Mouse (Mus musculus) intestine, embryonic 14.5 days (tissue): ENCODE results near the gene Tjp2. TPM values are rescaled to one million over a fixed set of nuclear protein-coding genes. Genes with fewer than 3 reads are reported as not detected.
A peak's percentile ranks its signal among the peaks of the same experiment; 100 is the strongest.
"Not testable (repeated sequence)": the region's sequence is repeated elsewhere in the genome, so short reads cannot be mapped to it uniquely, and the experiment has no call there.

Source experiments
- ATAC-seq: fragments of 200-750 bp; cut with Nextera tagmentation; replicated peaks from 2 replicates; pipeline ENCODE4 v1.8.0; 2017; ENCODE audit warnings: low read depth, moderate number of reproducible peaks, moderate TSS enrichment, moderate library complexity; ENCODE audit not compliant: low FRiP score, low TSS enrichment
- DNase-seq: peaks from one replicate; pipeline ENCODE4 v3.0.0-alpha.2; 2018; ENCODE audit warnings: low spot score
- H3K27ac ChIP-seq: fragments of 300-500 bp; sonication (generic); 2 replicates; pipeline ENCODE4 v1.5.1; 2014; ENCODE audit warnings: low read depth, mild to moderate bottlenecking, control low read depth
- H3K27me3 ChIP-seq: fragments of 300-500 bp; sonication (generic); replicated peaks from 2 replicates; pipeline ENCODE4 v1.6.1; 2014; ENCODE audit warnings: low read length, control low read depth; ENCODE audit not compliant: control insufficient read depth, insufficient read depth
- H3K36me3 ChIP-seq: fragments of 300-500 bp; sonication (generic); 2 replicates; pipeline ENCODE4 v1.6.1; 2014; ENCODE audit warnings: low read length, control low read depth; ENCODE audit not compliant: control insufficient read depth, insufficient read depth
- H3K4me1 ChIP-seq: fragments of 300-500 bp; sonication (generic); replicated peaks from 2 replicates; pipeline ENCODE4 v1.6.1; 2014; ENCODE audit warnings: low read length, control low read depth, mixed read lengths; ENCODE audit not compliant: control insufficient read depth, insufficient read depth
- H3K4me2 ChIP-seq: fragments of 300-500 bp; sonication (generic); 2 replicates; pipeline ENCODE4 v1.6.1; 2014; ENCODE audit warnings: low read length
- H3K4me3 ChIP-seq: fragments of 300-500 bp; sonication (generic); 2 replicates; pipeline ENCODE4 v1.5.1; 2014; ENCODE audit warnings: low read depth, low read length, control low read depth, mixed read lengths
- H3K9ac ChIP-seq: fragments of 300-500 bp; sonication (generic); 2 replicates; pipeline ENCODE4 v1.6.1; 2014; ENCODE audit warnings: mild to moderate bottlenecking, low read length
- H3K9me3 ChIP-seq: fragments of 300-500 bp; sonication (generic); 2 replicates; pipeline ENCODE4 v1.6.1; 2016; ENCODE audit warnings: low read length, control low read depth; ENCODE audit not compliant: control insufficient read depth
- WGBS: fragments of 180-500 bp; shearing (Covaris S2); extraction: QIAGEN DNeasy Blood & Tissue Kit; methylation state at CpG from one replicate; pipeline ENCODE4 v1.1.7; 2014; 5-methylcytosine and 5-hydroxymethylcytosine counted together
- polyA plus RNA-seq: library from polyadenylated mRNA; unstranded; fragments of >200 nt; fragmentation: Nextera tagmentation; extraction: Ambion mirVana; gene quantifications from 2 replicates; pipeline ENCODE4 v1.2.1, GENCODE M21; 2014

Gene Tjp2
- polyA plus RNA-seq, 1 experiment from 2014 or later = 41.9 TPM

- DNase-seq, H3K4me3 ChIP-seq, H3K27ac ChIP-seq, H3K27me3 ChIP-seq, H3K9ac ChIP-seq, H3K4me2 ChIP-seq, H3K9me3 ChIP-seq, ATAC-seq, H3K4me1 ChIP-seq: not testable (repeated sequence)
- peaks cover 24% of the 10 kb centered on the region for H3K36me3 ChIP-seq
- WGBS = 66% methylated on average over 8 of the region's 8 CpGs
Observed at GRCm38 (mm10) chr19:24092060-24092459, 132.8 kb downstream of the Tjp2 start.

DNA sequence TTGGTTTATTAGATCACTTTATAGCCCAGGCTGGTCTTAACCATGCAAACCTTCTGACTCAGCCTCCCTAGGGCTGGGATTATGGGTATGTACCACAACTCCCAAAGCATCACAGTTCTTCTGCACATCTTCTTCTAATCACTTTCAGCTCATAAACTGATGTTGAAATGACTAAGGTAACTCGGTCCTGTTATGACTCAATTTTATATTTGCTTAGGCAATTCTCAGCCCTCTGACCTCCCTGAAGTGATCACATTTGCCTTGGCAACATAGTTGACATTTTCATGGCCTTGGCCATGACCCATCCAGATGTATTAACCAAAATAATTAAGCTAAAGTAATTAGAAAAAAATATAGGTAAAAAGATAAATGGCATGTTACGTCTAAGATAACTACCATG, 134.5 kb downstream of the Tjp2 start:
- H3K9ac ChIP-seq = no peak overlapping the region
- no peaks in the 10 kb centered on the region for H3K9me3 ChIP-seq
- H3K27ac ChIP-seq = no peak overlapping the region
- 74% methylated on average over 2 of the region's 2 CpGs for WGBS
- no peak overlapping the region for H3K4me2 ChIP-seq
- ATAC-seq (no peak), DNase-seq (no peak)
- H3K4me3 ChIP-seq = no peak overlapping the region
- no peaks in the 10 kb centered on the region for H3K4me1 ChIP-seq
- H3K27me3 ChIP-seq = no peaks in the 10 kb centered on the region
- peaks cover 11% of the 10 kb centered on the region for H3K36me3 ChIP-seq

GRCm38 (mm10) chr19:24085306-24085705, 139.5 kb downstream of the Tjp2 start:
- no peak for ATAC-seq
- Histone ChIP-seq H3K4me1 (no peaks in the 10 kb centered on the region), H3K9ac (no peak overlapping the region), H3K4me3 (no peak overlapping the region), H3K27me3 (no peaks in the 10 kb centered on the region), H3K4me2 (no peak overlapping the region), H3K9me3 (no peaks in the 10 kb centered on the region), H3K27ac (no peak overlapping the region), H3K36me3 (no peaks in the 10 kb centered on the region)
- WGBS = 89% methylated on average over 2 of the region's 2 CpGs
- no peak for DNase-seq

GRCm38 (mm10) chr19:24080417-24081080, 144.3 kb downstream of the Tjp2 start:
- H3K36me3 ChIP-seq = no peaks in the 10 kb centered on the region
- no peak for ATAC-seq
- WGBS = 27% methylated on average over 8 of the region's 8 CpGs
- H3K4me1 ChIP-seq = no peaks in the 10 kb centered on the region
- H3K27me3 ChIP-seq = no peaks in the 10 kb centered on the region
- no peak overlapping the region for H3K27ac ChIP-seq
- no peak overlapping the region for H3K9ac ChIP-seq
- no peak overlapping the region for H3K4me2 ChIP-seq
- no peaks in the 10 kb centered on the region for H3K9me3 ChIP-seq
- no peak overlapping the region for H3K4me3 ChIP-seq
- no peak for DNase-seq

- no peaks in the 10 kb centered on the region for H3K9me3 ChIP-seq
- no peaks in the 10 kb centered on the region for H3K27me3 ChIP-seq
- no peaks in the 10 kb centered on the region for H3K4me1 ChIP-seq
- H3K36me3 ChIP-seq = no peaks in the 10 kb centered on the region
- H3K4me2 ChIP-seq = no peak overlapping the region
- no peak overlapping the region for H3K9ac ChIP-seq
- H3K4me3 ChIP-seq = no peak overlapping the region
- DNase-seq (no peak), ATAC-seq (no peak)
- WGBS = 97% methylated on average over 3 of the region's 3 CpGs
- H3K27ac ChIP-seq = no peak overlapping the region
Observed at GRCm38 (mm10) chr19:24077658-24078057, 147.2 kb downstream of the Tjp2 start.

DNA sequence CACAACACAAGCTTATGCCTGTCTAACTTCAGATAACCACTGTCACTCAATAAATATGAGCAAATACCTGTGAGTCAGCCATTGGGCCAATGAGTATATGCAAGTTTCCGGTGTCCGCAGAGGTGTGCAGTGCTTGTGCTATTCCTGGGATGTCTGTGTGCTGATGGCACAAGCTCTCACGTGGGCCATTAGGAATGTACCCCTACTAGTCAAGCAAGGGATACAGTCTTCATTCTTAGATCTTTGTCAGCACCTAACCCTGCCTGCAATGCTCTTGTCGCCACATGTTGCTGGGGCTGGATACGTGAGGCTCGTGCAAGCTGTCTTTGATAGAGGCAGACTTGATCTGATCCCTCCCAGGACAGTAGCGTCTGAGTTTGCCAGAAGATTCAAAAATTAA, 148.3 kb downstream of the Tjp2 start:
- Histone ChIP-seq H3K4me2 (no peak overlapping the region), H3K27me3 (no peaks in the 10 kb centered on the region), H3K4me3 (no peak overlapping the region), H3K9me3 (no peaks in the 10 kb centered on the region), H3K4me1 (no peaks in the 10 kb centered on the region), H3K9ac (no peak overlapping the region), H3K27ac (no peak overlapping the region), H3K36me3 (no peaks in the 10 kb centered on the region)
- no peak for ATAC-seq
- 90% methylated on average over 7 of the region's 7 CpGs for WGBS
- no peak for DNase-seq

- Histone ChIP-seq H3K36me3 (no peaks in the 10 kb centered on the region), H3K27me3 (no peaks in the 10 kb centered on the region), H3K4me1 (no peaks in the 10 kb centered on the region), H3K27ac (no peak overlapping the region), H3K9ac (no peak overlapping the region), H3K4me3 (no peak overlapping the region), H3K4me2 (no peak overlapping the region), H3K9me3 (no peaks in the 10 kb centered on the region)
- whole genome bisulfite sequencing = 82% methylated on average over 8 of the region's 8 CpGs
- no peak for DNase-seq
- ATAC-seq = no peak
Observed at GRCm38 (mm10) chr19:24075927-24076326, 148.9 kb downstream of the Tjp2 start.

- H3K4me2 ChIP-seq = no peak overlapping the region
- WGBS = 74% methylated on average over 4 of the region's 4 CpGs
- no peak overlapping the region for H3K27ac ChIP-seq
- H3K27me3 ChIP-seq = no peaks in the 10 kb centered on the region
- ATAC-seq (no peak), DNase-seq (no peak)
- no peaks in the 10 kb centered on the region for H3K9me3 ChIP-seq
- no peak overlapping the region for H3K9ac ChIP-seq
- no peak overlapping the region for H3K4me3 ChIP-seq
- H3K36me3 ChIP-seq = no peaks in the 10 kb centered on the region
- H3K4me1 ChIP-seq = no peaks in the 10 kb centered on the region
Observed at GRCm38 (mm10) chr19:24073155-24073554, 151.7 kb downstream of the Tjp2 start.

- peak; percentile 44 for DNase-seq
- Histone ChIP-seq H3K36me3 (no peaks in the 10 kb centered on the region), H3K27me3 (no peaks in the 10 kb centered on the region), H3K9me3 (no peaks in the 10 kb centered on the region), H3K4me2 (no peak overlapping the region), H3K4me3 (no peak overlapping the region), H3K27ac (peak overlapping the region; percentile 33), H3K9ac (no peak overlapping the region), H3K4me1 (no peaks in the 10 kb centered on the region)
- 45% methylated on average over 12 of the region's 12 CpGs for WGBS
- no peak for ATAC-seq
Observed at GRCm38 (mm10) chr19:24064348-24064895, 160.4 kb downstream of the Tjp2 start.
